Mouse (Mus musculus) liver, embryonic 14.5 days (tissue): ENCODE results near the gene Adra1d. TPM values are rescaled to one million over a fixed set of nuclear protein-coding genes. Genes with fewer than 3 reads are reported as not detected.

ENCODE experiments used
- ATAC-seq: fragments of 200-750 bp; cut with Nextera tagmentation; 2 replicates; pipeline ENCODE4 v1.8.0; 2017; ENCODE audit warnings: moderate number of reproducible peaks, mild to moderate bottlenecking, moderate library complexity; ENCODE audit not compliant: insufficient read depth
- DNase-seq, 3 experiments: peaks; one replicate each; pipeline ENCODE4 v3.0.0-alpha.2; 2012 to 2013; ENCODE audit warnings: low read depth in 3 of 3, low spot score in 3 of 3
- H3K27ac ChIP-seq: fragments of 300-500 bp; sonication (generic); 2 replicates; pipeline ENCODE4 v1.5.1; 2014; ENCODE audit warnings: moderate library complexity, mild to moderate bottlenecking, control low read depth, inconsistent platforms
- H3K27me3 ChIP-seq: fragments of 300-500 bp; sonication (generic); 2 replicates; pipeline ENCODE4 v1.6.1; 2014; ENCODE audit warnings: mild to moderate bottlenecking, low read length, moderate library complexity; ENCODE audit not compliant: control insufficient read depth, insufficient read depth
- H3K36me3 ChIP-seq: fragments of 300-500 bp; sonication (generic); replicated peaks from 2 replicates; pipeline ENCODE4 v1.6.1; 2014; ENCODE audit warnings: low read depth; ENCODE audit not compliant: control insufficient read depth, insufficient read depth
- H3K4me1 ChIP-seq, 2 experiments: fragments of 200-500 bp in 1 of 2; fragments of 300-500 bp in 1 of 2; sonication (generic) in 1 of 2; replicated peaks; 2 replicates each; pipeline ENCODE4 v1.6.1; 2012 to 2014; ENCODE audit warnings: antibody characterized with exemption in 1 of 2, inconsistent platforms in 1 of 2, low read length in 1 of 2; ENCODE audit not compliant: control insufficient read depth in 2 of 2, insufficient read depth in 2 of 2
- H3K4me2 ChIP-seq: fragments of 300-500 bp; sonication (generic); 2 replicates; pipeline ENCODE4 v1.6.1; 2014; ENCODE audit warnings: low read depth, mild to moderate bottlenecking, control low read depth, moderate library complexity
- H3K4me3 ChIP-seq, 2 experiments: fragments of 200-500 bp in 1 of 2; fragments of 300-500 bp in 1 of 2; sonication (generic) in 1 of 2; 2 replicates each; pipeline ENCODE4 v1.5.1; 2012 to 2014; ENCODE audit warnings: low read depth in 2 of 2, low read length in 2 of 2, mild to moderate bottlenecking in 2 of 2, control low read depth in 1 of 2, inconsistent platforms in 1 of 2, moderate library complexity in 1 of 2; ENCODE audit not compliant: insufficient read depth in 1 of 2
- H3K9ac ChIP-seq: fragments of 300-500 bp; sonication (generic); replicated peaks from 2 replicates; pipeline ENCODE4 v1.6.1; 2014; ENCODE audit warnings: mild to moderate bottlenecking, control low read depth, moderate library complexity
- H3K9me3 ChIP-seq: fragments of 300-500 bp; sonication (generic); 2 replicates; pipeline ENCODE4 v1.6.1; 2016; ENCODE audit warnings: low read length, mixed read lengths; ENCODE audit not compliant: control insufficient read depth
- CTCF ChIP-seq: IDR thresholded peaks from 2 replicates; pipeline ENCODE4 v1.5.1; 2016; ENCODE audit warnings: antibody characterized with exemption, low read depth, control low read depth
- EP300 ChIP-seq: IDR thresholded peaks from 2 replicates; pipeline ENCODE4 v1.6.1; 2016; ENCODE audit warnings: antibody characterized with exemption, low read depth
- WGBS: fragments of 180-500 bp; shearing (Covaris S2); extraction: QIAGEN DNeasy Blood & Tissue Kit; methylation state at CpG from one replicate; pipeline ENCODE4 v1.1.7; 2014; ENCODE audit not compliant: insufficient replicate concordance; 5-methylcytosine and 5-hydroxymethylcytosine counted together
- polyA plus RNA-seq, 2 experiments: library from polyadenylated mRNA; depleted of rRNA in 1 of 2; stranded (reverse) in 1 of 2; unstranded in 1 of 2; fragments of >200 nt; fragmentation: Nextera tagmentation in 1 of 2; extraction: Ambion mirVana in 1 of 2; gene quantifications; 2 replicates each; pipeline versions ENCODE4 v1.2.1 to v1.2.3; 2012 to 2014

Adra1d gene
- polyA plus RNA-seq, 2 experiments = 0.30 to 0.57 TPM

GRCm38 (mm10) chr2:131539780-131540179 is 22.3 kb downstream of the Adra1d start:
- 57% methylated on average over 6 of the region's 6 CpGs for WGBS
- H3K4me1 ChIP-seq = no peaks in the 10 kb centered on the region
- no peak for TF ChIP-seq EP300
- no peak for TF ChIP-seq CTCF
- no peaks in the 10 kb centered on the region for H3K36me3 ChIP-seq
- H3K4me2 ChIP-seq = no peak overlapping the region
- no peak overlapping the region for H3K4me3 ChIP-seq
- no peaks in the 10 kb centered on the region; the same call in 1 of the 2 replicates for H3K27me3 ChIP-seq
- H3K9ac ChIP-seq = no peak overlapping the region
- DNase-seq (no peak), ATAC-seq (no peak)
- no peak overlapping the region for H3K27ac ChIP-seq
- no peaks in the 10 kb centered on the region for H3K9me3 ChIP-seq

- H3K4me3 ChIP-seq = no peak overlapping the region
- no peak for ATAC-seq
- no peak for DNase-seq
- H3K27ac ChIP-seq = no peak overlapping the region
- H3K27me3 ChIP-seq = no peaks in the 10 kb centered on the region; the same call in 1 of the 2 replicates
- H3K9ac ChIP-seq = no peak overlapping the region
- no peaks in the 10 kb centered on the region for H3K9me3 ChIP-seq
- TF ChIP-seq EP300 (no peak), CTCF (no peak)
- no peaks in the 10 kb centered on the region for H3K4me1 ChIP-seq
- WGBS = 65% methylated on average over 7 of the region's 7 CpGs
- H3K36me3 ChIP-seq = no peaks in the 10 kb centered on the region
- no peak overlapping the region for H3K4me2 ChIP-seq
Measured at GRCm38 (mm10) chr2:131538341-131538740, 23.7 kb downstream of the Adra1d start.

- ATAC-seq = no peak
- no peak overlapping the region for H3K9ac ChIP-seq
- no peak for TF ChIP-seq CTCF
- no peak for TF ChIP-seq EP300
- H3K27me3 ChIP-seq = no peaks in the 10 kb centered on the region; the same call in 1 of the 2 replicates
- 48% methylated on average over 5 of the region's 5 CpGs for WGBS
- H3K36me3 ChIP-seq = no peaks in the 10 kb centered on the region
- H3K4me3 ChIP-seq = no peak overlapping the region
- no peaks in the 10 kb centered on the region; a peak in 1 of 4 replicates for H3K4me1 ChIP-seq
- no peak overlapping the region for H3K4me2 ChIP-seq
- no peak overlapping the region for H3K27ac ChIP-seq
- no peaks in the 10 kb centered on the region for H3K9me3 ChIP-seq
- DNase-seq = no peak
Measured at GRCm38 (mm10) chr2:131535168-131535567, 26.9 kb downstream of the Adra1d start.

DNA sequence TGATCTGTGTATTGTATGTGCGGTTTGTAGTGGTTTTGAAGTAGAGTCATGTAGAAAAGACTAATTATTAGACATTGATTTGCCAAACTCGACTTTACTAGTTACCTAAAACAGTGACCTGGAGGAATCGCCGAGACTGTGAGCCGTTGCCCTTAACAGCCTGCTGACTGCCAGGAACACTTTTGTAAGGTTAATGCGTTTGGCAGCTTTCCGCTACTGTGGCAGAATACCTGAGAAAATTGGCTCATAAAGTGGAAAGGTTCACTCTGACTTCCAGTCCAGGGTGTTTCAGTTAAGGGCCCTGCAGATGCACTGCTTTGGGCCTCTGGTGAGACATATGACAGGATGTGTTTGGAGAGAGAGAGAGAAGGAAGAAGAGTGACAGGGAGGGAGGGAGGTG is 30.8 kb downstream of the Adra1d start:
- Histone ChIP-seq H3K4me2 (no peak overlapping the region), H3K4me3 (no peak overlapping the region), H3K27me3 (no peaks in the 10 kb centered on the region; the same call in 1 of the 2 replicates), H3K9me3 (no peaks in the 10 kb centered on the region), H3K4me1 (no peaks in the 10 kb centered on the region; a peak in 1 of 4 replicates), H3K27ac (no peak overlapping the region), H3K9ac (no peak overlapping the region), H3K36me3 (no peaks in the 10 kb centered on the region)
- TF ChIP-seq CTCF (no peak), EP300 (no peak)
- 73% methylated on average over 7 of the region's 7 CpGs for WGBS
- ATAC-seq = no peak
- no peak for DNase-seq

- no peaks in the 10 kb centered on the region; a peak in 1 of 4 replicates for H3K4me1 ChIP-seq
- no peak overlapping the region for H3K4me2 ChIP-seq
- no peak overlapping the region for H3K27ac ChIP-seq
- H3K36me3 ChIP-seq = 0 out of 2 replicates have a peak, but pooled peaks cover 2% of the 10 kb centered on the region
- H3K4me3 ChIP-seq = no peak overlapping the region
- no peak overlapping the region for H3K9ac ChIP-seq
- TF ChIP-seq CTCF (peak; percentile 85), EP300 (no peak)
- H3K9me3 ChIP-seq = no peaks in the 10 kb centered on the region
- WGBS = 20% methylated on average over 9 of the region's 9 CpGs
- no peaks in the 10 kb centered on the region; the same call in 1 of the 2 replicates for H3K27me3 ChIP-seq
- ATAC-seq (no peak; the same call in 1 of the 2 replicates), DNase-seq (peak in 2 of 3 experiments; percentile 35 to 46)
Measured at GRCm38 (mm10) chr2:131530623-131531008, 31.5 kb downstream of the Adra1d start.
